In the genomic region with DNA sequence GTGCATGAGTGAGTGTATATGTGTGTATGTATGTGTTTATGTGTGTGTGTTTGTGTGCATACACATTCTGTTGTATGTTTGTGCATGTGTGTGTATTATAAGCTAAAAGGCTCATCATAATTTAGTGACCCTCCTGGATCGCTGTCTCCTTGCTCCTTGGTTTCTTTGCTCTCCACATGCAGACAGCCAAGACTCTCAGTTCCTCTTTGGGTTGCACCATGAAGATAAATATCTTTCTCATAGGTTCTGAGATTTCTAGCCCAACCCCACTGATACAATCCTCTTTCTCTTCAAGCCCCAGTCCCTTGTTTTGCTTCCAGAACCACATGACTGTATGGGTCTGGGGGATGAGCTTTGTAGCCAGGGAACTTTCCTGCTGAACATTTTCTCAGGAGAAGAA, we compare ENCODE assay signal across 25 mouse cellular contexts. TPM values are rescaled to one million over a fixed set of nuclear protein-coding genes. Genes with fewer than 3 reads are reported as not detected.
"Had no signal": no experiment of that assay in that cellular context is flagged by ENCODE, and none has a peak within 500 bp of the region (broad histone marks: within the 10 kb centered on the region; RNA-seq: fewer than 3 reads in every experiment).

No protein-coding gene starts in this region.

- H3K9me3 ChIP-seq: heart, embryonic 10.5 days; heart, embryonic 12.5 days; hindbrain, embryonic 10.5 days; hindbrain, embryonic 12.5 days; intestine, embryonic 15.5 days; limb, embryonic 10.5 days; limb, embryonic 12.5 days had no signal

- H3K4me3 ChIP-seq: heart, embryonic 10.5 days; heart, embryonic 12.5 days; hindbrain, embryonic 10.5 days; hindbrain, embryonic 12.5 days; intestine, embryonic 15.5 days; layer of hippocampus, adult 2 months; left cerebral cortex, adult 2 months; limb, embryonic 10.5 days; limb, embryonic 12.5 days had no signal

- ATAC-seq: hindbrain, embryonic 16.5 days; inflammation-experienced regulatory T-cells, adult 6 months; intestine, embryonic 15.5 days; intestine, postnatal 0 days had no signal

- H3K27ac ChIP-seq: heart, embryonic 10.5 days; hindbrain, embryonic 10.5 days; hindbrain, embryonic 12.5 days; hindbrain, embryonic 14.5 days; intestine, embryonic 15.5 days; layer of hippocampus, adult 2 months; left cerebral cortex, adult 2 months; limb, embryonic 10.5 days; limb, embryonic 12.5 days had no signal

- H3K4me2 ChIP-seq: heart, embryonic 12.5 days; hindbrain, embryonic 12.5 days; hindbrain, embryonic 14.5 days; intestine, embryonic 15.5 days; limb, embryonic 12.5 days; liver, embryonic 11.5 days had no signal

- H3K27me3 ChIP-seq: heart, embryonic 12.5 days; hindbrain, embryonic 12.5 days; intestine, embryonic 15.5 days; limb, embryonic 12.5 days had no signal

- H3K4me1 ChIP-seq: heart, embryonic 10.5 days; heart, embryonic 12.5 days; hindbrain, embryonic 10.5 days; intestine, embryonic 15.5 days had no signal

- H3K9ac ChIP-seq: heart, embryonic 12.5 days; hindbrain, embryonic 12.5 days; hindbrain, embryonic 14.5 days; intestine, embryonic 15.5 days; limb, embryonic 12.5 days had no signal

- H3K36me3 ChIP-seq: heart, embryonic 10.5 days; heart, embryonic 12.5 days; hindbrain, embryonic 10.5 days; hindbrain, embryonic 12.5 days; intestine, embryonic 15.5 days; limb, embryonic 10.5 days; limb, embryonic 12.5 days had no signal

- DNase-seq: gastrocnemius, postnatal 25 days; heart, adult 18-20 months; heart, postnatal 10 days; heart, postnatal 4 days; kidney, adult 18-20 months; kidney, adult 8-10 months; kidney, postnatal 10 days; kidney, postnatal 25 days; kidney, postnatal 4 days; liver had no signal

RNA-seq across cellular contexts. Expression of gene Bfsp2, which starts 20.9 kb away (rescaled TPM):
- polyA plus RNA-seq: gonadal fat pad, adult 2 months had no signal
